Mouse (Mus musculus): ENCODE measurements at regions not wholly inside any gene's neighbourhood (a gene's known extent, or its start where the extent isn't known, plus 50 kb on each side); places are given as distances from the start of the nearest gene placed in this dataset.

- Histone ChIP-seq H3K27ac (no peak overlapping the region), H3K9me3 (no peaks in the 10 kb centered on the region), H3K36me3 (no peaks in the 10 kb centered on the region), H3K4me3 (replicated peaks) (no peak overlapping the region), H3K4me1 (replicated peaks) (no peaks in the 10 kb centered on the region), H3K27me3 (replicated peaks) (no peaks in the 10 kb centered on the region), H3K4me2 (replicated peaks) (no peak overlapping the region), H3K9ac (no peak overlapping the region)
- 62% methylated on average over 9 of the region's 9 CpGs for WGBS
- ATAC-seq: no peak
Observed at GRCm38 (mm10) chr10:121150668-121151067, 116.9 kb downstream of the Wif1 start.

GRCm38 (mm10) chr10:121153625-121154024, 119.9 kb downstream of the Wif1 start:
- Histone ChIP-seq H3K4me2 (replicated peaks) (no peak overlapping the region), H3K9me3 (no peaks in the 10 kb centered on the region), H3K4me3 (replicated peaks) (no peak overlapping the region), H3K4me1 (replicated peaks) (no peaks in the 10 kb centered on the region), H3K36me3 (no peaks in the 10 kb centered on the region), H3K9ac (no peak overlapping the region), H3K27ac (no peak overlapping the region), H3K27me3 (replicated peaks) (no peaks in the 10 kb centered on the region)
- ATAC-seq: no peak
- WGBS: 51% methylated on average over 4 of the region's 4 CpGs

- no peak for ATAC-seq
- Histone ChIP-seq H3K9me3 (no peaks in the 10 kb centered on the region), H3K27me3 (replicated peaks) (no peaks in the 10 kb centered on the region), H3K4me3 (replicated peaks) (no peak overlapping the region), H3K4me1 (replicated peaks) (no peaks in the 10 kb centered on the region; the same call in 1 of the 2 replicates), H3K4me2 (replicated peaks) (no peak overlapping the region), H3K27ac (no peak overlapping the region), H3K36me3 (no peaks in the 10 kb centered on the region), H3K9ac (no peak overlapping the region)
- 69% methylated on average over 7 of the region's 7 CpGs for WGBS
Observed at GRCm38 (mm10) chr10:121160499-121160898, 126.7 kb downstream of the Wif1 start.

GRCm38 (mm10) chr10:121161201-121161600, 127.4 kb downstream of the Wif1 start:
- H3K4me1 ChIP-seq (replicated peaks): no peaks in the 10 kb centered on the region; the same call in 1 of the 2 replicates
- WGBS: 62% methylated on average over 11 of the region's 11 CpGs
- H3K9ac ChIP-seq: no peak overlapping the region
- ATAC-seq: no peak
- no peak overlapping the region for H3K4me2 ChIP-seq (replicated peaks)
- no peak overlapping the region for H3K4me3 ChIP-seq (replicated peaks)
- H3K36me3 ChIP-seq: no peaks in the 10 kb centered on the region
- no peak overlapping the region for H3K27ac ChIP-seq
- no peaks in the 10 kb centered on the region for H3K27me3 ChIP-seq (replicated peaks)
- H3K9me3 ChIP-seq: no peaks in the 10 kb centered on the region

- Histone ChIP-seq H3K9me3 (no peaks in the 10 kb centered on the region), H3K27ac (no peak overlapping the region), H3K4me2 (replicated peaks) (no peak overlapping the region), H3K9ac (no peak overlapping the region), H3K27me3 (replicated peaks) (no peaks in the 10 kb centered on the region), H3K36me3 (no peaks in the 10 kb centered on the region), H3K4me3 (replicated peaks) (no peak overlapping the region), H3K4me1 (replicated peaks) (no peaks in the 10 kb centered on the region)
- 87% methylated on average over 9 of the region's 9 CpGs for WGBS
- no peak for ATAC-seq
Observed at GRCm38 (mm10) chr10:121174022-121174421, 140.3 kb downstream of the Wif1 start.

- 93% methylated on average over 7 of the region's 7 CpGs for WGBS
- no peak overlapping the region for H3K9ac ChIP-seq
- H3K4me3 ChIP-seq (replicated peaks): no peak overlapping the region
- H3K27me3 ChIP-seq (replicated peaks): no peaks in the 10 kb centered on the region
- H3K27ac ChIP-seq: no peak overlapping the region
- H3K9me3 ChIP-seq: no peaks in the 10 kb centered on the region
- H3K4me1 ChIP-seq (replicated peaks): no peaks in the 10 kb centered on the region
- H3K4me2 ChIP-seq (replicated peaks): no peak overlapping the region
- H3K36me3 ChIP-seq: no peaks in the 10 kb centered on the region
- ATAC-seq: no peak
Observed at GRCm38 (mm10) chr10:121189139-121189538, 155.4 kb downstream of the Wif1 start.

- 64% methylated on average over 2 of the region's 2 CpGs for WGBS
- Histone ChIP-seq H3K36me3 (no peaks in the 10 kb centered on the region), H3K4me3 (replicated peaks) (no peak overlapping the region), H3K4me2 (replicated peaks) (no peak overlapping the region), H3K9ac (no peak overlapping the region), H3K9me3 (no peaks in the 10 kb centered on the region), H3K4me1 (replicated peaks) (no peaks in the 10 kb centered on the region), H3K27me3 (replicated peaks) (no peaks in the 10 kb centered on the region), H3K27ac (no peak overlapping the region)
- ATAC-seq: no peak
Observed at GRCm38 (mm10) chr10:121199236-121199635, 151.8 kb downstream of the Tbc1d30 start.

GRCm38 (mm10) chr10:121202531-121202930, 148.5 kb downstream of the Tbc1d30 start:
- ATAC-seq: no peak
- H3K4me1 ChIP-seq (replicated peaks): no peaks in the 10 kb centered on the region
- no peak overlapping the region for H3K4me3 ChIP-seq (replicated peaks)
- no peak overlapping the region for H3K9ac ChIP-seq
- 92% methylated on average over 7 of the region's 7 CpGs for WGBS
- no peaks in the 10 kb centered on the region for H3K36me3 ChIP-seq
- no peak overlapping the region for H3K27ac ChIP-seq
- no peaks in the 10 kb centered on the region for H3K9me3 ChIP-seq
- H3K4me2 ChIP-seq (replicated peaks): no peak overlapping the region
- no peaks in the 10 kb centered on the region for H3K27me3 ChIP-seq (replicated peaks)

- Histone ChIP-seq H3K4me3 (replicated peaks) (no peak overlapping the region), H3K27ac (no peak overlapping the region), H3K9me3 (no peaks in the 10 kb centered on the region), H3K9ac (no peak overlapping the region), H3K36me3 (no peaks in the 10 kb centered on the region), H3K4me2 (replicated peaks) (no peak overlapping the region), H3K4me1 (replicated peaks) (no peaks in the 10 kb centered on the region), H3K27me3 (replicated peaks) (no peaks in the 10 kb centered on the region)
- 73% methylated on average over 11 of the region's 11 CpGs for WGBS
- ATAC-seq: no peak
Observed at GRCm38 (mm10) chr10:121205551-121205950, 145.5 kb downstream of the Tbc1d30 start.

- Histone ChIP-seq H3K9ac (no peak overlapping the region), H3K4me2 (replicated peaks) (no peak overlapping the region), H3K27ac (no peak overlapping the region), H3K27me3 (replicated peaks) (no peaks in the 10 kb centered on the region), H3K9me3 (no peaks in the 10 kb centered on the region), H3K4me1 (replicated peaks) (no peaks in the 10 kb centered on the region), H3K4me3 (replicated peaks) (no peak overlapping the region), H3K36me3 (no peaks in the 10 kb centered on the region)
- peak; percentile 71 for ATAC-seq
- 21% methylated on average over 15 of the region's 15 CpGs for WGBS
Observed at GRCm38 (mm10) chr10:121206002-121206742, 144.9 kb downstream of the Tbc1d30 start.

GRCm38 (mm10) chr10:121206743-121207039, 144.4 kb downstream of the Tbc1d30 start:
- Histone ChIP-seq H3K9me3 (no peaks in the 10 kb centered on the region), H3K4me3 (replicated peaks) (no peak overlapping the region), H3K27ac (no peak overlapping the region), H3K36me3 (no peaks in the 10 kb centered on the region), H3K27me3 (replicated peaks) (no peaks in the 10 kb centered on the region), H3K9ac (no peak overlapping the region), H3K4me1 (replicated peaks) (no peaks in the 10 kb centered on the region), H3K4me2 (replicated peaks) (no peak overlapping the region)
- ATAC-seq: no peak
- 79% methylated on average over 3 of the region's 3 CpGs for WGBS

Measured in intestine, embryonic 15.5 days (tissue).